Mouse (Mus musculus) thymus, adult 2 months (tissue): Measurements from ENCODE around the gene Cntnap2.

Experiments used
- CTCF ChIP-seq: fragments of 200-500 bp; IDR thresholded peaks from 2 replicates; pipeline ENCODE4 v1.5.1; 2012; ENCODE audit warnings: mild to moderate bottlenecking, control low read depth, low read length, moderate library complexity, borderline replicate concordance; ENCODE audit not compliant: control insufficient read depth, poor library complexity, insufficient read depth; ENCODE audit errors: extremely low read depth
- POLR2A ChIP-seq: fragments of 200-500 bp; IDR thresholded peaks from 2 replicates; pipeline ENCODE4 v1.6.1; 2012; ENCODE audit warnings: mild to moderate bottlenecking, low read length, control low read depth, moderate library complexity; ENCODE audit not compliant: control insufficient read depth, poor library complexity, insufficient read depth; ENCODE audit errors: extremely low read depth

DNA sequence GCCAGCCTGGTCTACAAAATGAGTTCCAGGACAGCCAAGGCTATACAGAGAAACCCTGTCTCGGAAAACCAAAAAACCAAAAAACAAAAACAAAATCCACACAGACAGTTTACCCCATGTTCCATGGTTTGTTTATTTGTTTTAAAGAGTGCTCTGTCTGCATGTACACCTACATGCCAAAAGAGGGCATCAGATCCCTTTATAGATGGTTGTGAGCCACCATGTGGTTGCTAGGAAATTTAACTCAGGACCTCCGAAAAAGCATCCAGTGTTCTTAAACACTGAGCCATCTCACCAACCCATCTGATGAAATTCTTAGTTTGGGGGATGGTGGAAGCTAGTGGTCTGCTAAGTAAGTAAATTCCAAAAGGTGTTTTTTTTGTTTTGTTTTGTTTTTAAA, 2225.6 kb downstream of the Cntnap2 start:
- TF ChIP-seq POLR2A (no peak), CTCF (no peak)
